Mouse (Mus musculus): ENCODE measurements around the gene 4930524B15Rik. TPM values are rescaled to one million over a fixed set of nuclear protein-coding genes. Genes with fewer than 3 reads are reported as not detected.
"Not testable (repeated sequence)": the region's sequence is repeated elsewhere in the genome, so short reads cannot be mapped to it uniquely, and the experiment has no call there.

The 4930524B15Rik gene
- total RNA-seq (2021) = not detected
- long read RNA-seq, experiment 1 = 0 reads
- long read RNA-seq, experiment 2 = 0 reads

GRCm38 (mm10) chr11:31965256-31966134, at the start of gene 4930524B15Rik:
Gene 4930524B15Rik (plus strand): TSS chr11:31965592.
- intact Hi-C loops (cut with DNase I) = no loop called here
- no peak for DNase-seq (ENCODE audit: low spot score in 2 of 2)

DNA sequence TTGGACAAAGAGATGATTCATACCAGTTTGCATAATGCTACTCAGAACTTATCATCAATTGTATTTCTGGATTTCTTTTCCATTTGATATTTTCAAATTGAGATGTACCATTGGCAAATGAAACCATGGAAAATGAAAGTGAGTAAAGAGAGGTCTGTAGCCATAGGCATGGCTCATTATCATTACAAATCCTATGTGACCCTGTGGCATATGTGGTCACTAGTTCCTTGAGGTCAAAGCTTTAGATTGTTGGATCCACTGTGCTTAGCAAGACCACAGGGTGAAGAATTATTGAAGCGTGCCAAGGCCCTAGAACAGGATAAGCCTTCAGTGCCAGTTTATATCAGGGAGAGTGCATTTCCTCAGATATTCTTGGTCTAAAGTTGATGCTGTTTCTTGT, 47.6 kb upstream of the 4930524B15Rik start:
- DNase-seq (ENCODE audit: low spot score in 2 of 2) = no peak
- intact Hi-C loops (cut with DNase I) = no loop called here

DNA sequence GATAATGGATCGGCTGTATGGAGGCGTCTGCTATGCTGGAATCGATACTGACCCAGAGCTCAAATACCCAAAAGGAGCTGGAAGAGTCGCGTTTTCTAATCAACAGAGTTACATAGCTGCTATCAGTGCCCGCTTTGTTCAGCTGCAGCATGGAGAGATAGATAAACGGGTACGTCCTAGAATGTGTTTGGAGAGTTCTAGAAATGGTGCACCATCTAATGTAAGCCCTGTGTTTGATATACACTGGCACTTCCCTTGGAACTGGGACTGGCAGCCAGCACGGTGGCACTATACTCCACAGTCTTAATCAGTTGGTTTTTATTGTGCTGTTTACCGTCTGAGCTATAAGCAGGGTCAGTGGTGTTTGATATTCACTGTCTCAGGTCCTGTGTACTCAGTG, 35.3 kb upstream of the 4930524B15Rik start:
- DNase-seq (ENCODE audit: low spot score in 2 of 2) = no peak
- intact Hi-C loops (cut with DNase I) = loop anchor here (10.0 kb wide), 1 partner anchor 55 kb away; the partner anchor contains the start of gene Cpeb4

GRCm38 (mm10) chr11:31935652-31936051, 29.7 kb upstream of the 4930524B15Rik start:
- intact Hi-C loops (cut with DNase I) = loop anchor here (10.0 kb wide), 1 partner anchor 61 kb away; the partner anchor contains the start of gene Cpeb4
- no peak for DNase-seq (ENCODE audit: low spot score in 2 of 2)

DNA sequence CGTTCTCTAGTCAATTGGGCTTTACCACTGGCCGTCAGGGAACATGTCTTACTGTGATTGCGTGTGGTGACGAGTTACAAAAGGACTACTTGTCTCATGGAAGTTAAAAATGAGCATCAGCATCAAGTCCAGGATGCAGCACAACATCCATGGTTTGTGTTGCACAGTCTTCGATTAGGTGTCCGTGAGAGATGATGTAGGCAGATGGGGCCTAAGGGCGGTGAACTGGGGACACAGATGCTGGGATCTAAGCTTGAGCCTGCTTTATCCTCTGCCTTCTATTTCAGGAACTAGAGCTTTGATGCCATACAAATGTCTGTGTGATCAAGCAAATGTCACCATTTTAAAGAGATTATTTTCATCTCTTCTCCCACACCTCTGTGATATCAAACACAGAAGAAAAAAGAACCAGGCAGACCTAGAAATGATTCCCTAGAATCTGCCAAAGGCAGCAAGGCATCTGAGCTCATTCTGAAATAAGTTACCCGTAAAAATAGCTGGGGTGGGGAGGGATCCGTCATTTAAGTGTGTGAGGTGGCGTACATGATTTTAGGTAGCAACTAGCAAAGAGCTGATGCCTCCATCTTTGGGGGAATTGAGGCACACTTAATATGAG, 28.4 kb upstream of the 4930524B15Rik start:
- peak in 1 of 2 experiments; percentile 70 for DNase-seq (ENCODE audit: low spot score in 2 of 2)

GRCm38 (mm10) chr11:31940898-31941639, 24.3 kb upstream of the 4930524B15Rik start:
- DNase-seq (ENCODE audit: low spot score in 2 of 2) = peak; percentile 79 to 88
- intact Hi-C loops (cut with DNase I) = loop anchor here (10.0 kb wide), 1 partner anchor 176 kb away; no protein-coding TSS in a partner anchor

More for the DNA sequence above, 28.4 kb upstream of the 4930524B15Rik start:
- intact Hi-C loops (cut with DNase I) = loop anchor here (10.0 kb wide), 1 partner anchor 62 kb away; the partner anchor contains the start of gene Cpeb4

DNA sequence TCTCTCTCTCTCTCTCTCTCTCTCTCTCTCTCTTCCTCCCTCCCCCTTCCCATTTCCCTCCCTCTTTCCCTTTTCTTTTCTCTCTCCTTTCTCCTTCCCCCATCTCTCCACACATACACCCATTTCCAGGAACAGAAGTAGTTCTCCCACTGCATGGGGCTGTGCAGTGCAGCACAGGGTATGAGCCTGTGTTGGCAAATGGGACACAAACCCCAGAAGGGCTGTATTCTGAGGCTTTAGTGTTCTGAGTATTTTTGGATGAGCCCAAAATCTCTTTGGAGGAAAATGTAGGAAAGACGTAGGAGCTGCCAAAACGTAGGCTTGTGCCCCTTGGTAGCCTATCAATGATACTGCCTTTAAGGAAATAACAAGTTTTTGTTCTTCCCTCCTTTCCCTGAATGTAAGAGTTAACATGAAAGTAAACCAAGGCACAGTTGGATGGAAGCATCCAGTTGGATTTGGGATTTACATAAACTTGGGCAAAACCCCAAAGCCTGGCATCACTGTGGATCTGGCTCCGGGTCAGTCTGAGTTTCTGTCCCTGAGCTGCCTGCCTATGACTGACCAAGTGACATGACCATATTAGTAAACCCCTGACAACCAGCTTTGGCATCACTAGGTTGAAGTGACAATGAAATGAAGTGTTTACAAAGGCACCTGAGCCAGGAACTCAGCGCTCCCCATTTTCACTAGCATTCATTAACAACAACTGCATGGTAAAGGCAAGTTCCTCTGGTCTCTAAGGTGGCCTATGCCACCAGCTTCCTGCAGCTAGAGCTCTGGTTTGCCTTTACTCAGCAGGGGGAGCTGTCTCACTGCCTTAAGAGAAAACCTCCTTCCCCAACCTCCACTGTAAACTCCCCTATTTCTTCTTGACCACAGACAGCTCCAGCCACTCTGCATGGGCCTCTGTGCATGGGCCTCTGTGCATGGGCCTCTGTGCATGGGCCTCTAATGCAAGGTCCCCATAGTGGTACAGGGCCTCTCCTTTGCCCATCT, 23.5 kb upstream of the 4930524B15Rik start:
- peak in 1 of 2 experiments; percentile 49 for DNase-seq (ENCODE audit: low spot score in 2 of 2)
- intact Hi-C loops (cut with DNase I) = loop anchor here (10.0 kb wide), 1 partner anchor 177 kb away; no protein-coding TSS in a partner anchor

GRCm38 (mm10) chr11:31945471-31945870, 19.9 kb upstream of the 4930524B15Rik start:
- DNase-seq (ENCODE audit: low spot score in 2 of 2) = no peak
- intact Hi-C loops (cut with DNase I) = loop anchor here (5.0 to 10.0 kb wide), 2 partner anchors 181 to 693 kb away; no protein-coding TSS in a partner anchor

- intact Hi-C loops (cut with DNase I) = loop anchor here (1.0 to 10.0 kb wide), 3 partner anchors 184 to 696 kb away; no protein-coding TSS in a partner anchor
- peak in 1 of 2 experiments; percentile 61 for DNase-seq (ENCODE audit: low spot score in 2 of 2)
Observed at GRCm38 (mm10) chr11:31948462-31949330, 16.7 kb upstream of the 4930524B15Rik start.

- intact Hi-C loops (cut with DNase I) = loop anchor here (1.0 to 10.0 kb wide), 3 partner anchors 185 to 697 kb away; no protein-coding TSS in a partner anchor
- peak; percentile 86 to 91 for DNase-seq (ENCODE audit: low spot score in 2 of 2)
Observed at GRCm38 (mm10) chr11:31949331-31949785, 16.0 kb upstream of the 4930524B15Rik start.

- intact Hi-C loops (cut with DNase I) = no loop called here
- DNase-seq (ENCODE audit: low spot score in 2 of 2) = no peak
Observed at GRCm38 (mm10) chr11:31960071-31960470, 5.3 kb upstream of the 4930524B15Rik start.

DNA sequence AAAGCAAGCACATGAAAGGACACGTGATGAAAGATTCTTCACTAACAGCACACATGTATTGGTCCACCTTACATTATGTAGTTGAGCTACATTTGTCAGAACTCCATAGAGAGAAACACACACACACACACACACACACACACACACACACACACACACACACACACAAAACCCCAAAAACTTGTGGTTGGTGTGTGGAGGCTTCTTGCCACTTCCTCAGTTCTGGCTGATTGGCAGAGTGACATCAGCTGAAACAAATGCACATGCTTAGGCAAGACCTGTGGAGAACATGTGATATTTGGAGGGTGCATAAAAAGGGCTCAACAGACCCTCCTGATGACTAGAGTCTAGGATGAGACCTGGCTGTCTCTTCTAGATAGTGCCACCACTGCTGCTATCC, 1.4 kb upstream of the 4930524B15Rik start:
- intact Hi-C loops (cut with DNase I) = no loop called here
- DNase-seq (ENCODE audit: low spot score in 2 of 2) = no peak

DNA sequence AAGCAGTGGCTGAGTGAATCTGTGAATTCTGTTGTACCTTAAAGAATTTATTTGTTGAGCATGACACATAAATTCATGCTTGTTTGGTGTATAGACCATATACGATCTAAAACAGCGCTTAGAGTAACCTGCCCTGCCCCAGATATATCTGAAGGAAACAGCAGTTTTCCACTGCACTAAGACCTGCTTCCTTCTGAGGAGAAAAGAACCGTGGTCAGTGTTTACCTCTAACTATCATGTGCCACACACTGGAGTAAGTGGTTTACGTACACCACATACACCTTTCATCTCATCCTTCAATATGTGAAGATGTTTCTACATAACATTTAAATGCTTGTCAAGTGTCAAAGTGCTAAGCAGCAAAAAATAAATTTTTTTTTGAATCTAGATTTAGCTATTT, 8.7 kb downstream of the 4930524B15Rik start:
- intact Hi-C loops (cut with DNase I) = no loop called here
- no peak for DNase-seq (ENCODE audit: low spot score in 2 of 2)

- intact Hi-C loops (cut with DNase I) = no loop called here
- DNase-seq (ENCODE audit: low spot score in 2 of 2) = no peak
Observed at GRCm38 (mm10) chr11:31974826-31975225, 9.4 kb downstream of the 4930524B15Rik start.

- DNase-seq (ENCODE audit: low spot score in 2 of 2) = no peak
Observed at GRCm38 (mm10) chr11:31975678-31976077, 10.3 kb downstream of the 4930524B15Rik start.

DNA sequence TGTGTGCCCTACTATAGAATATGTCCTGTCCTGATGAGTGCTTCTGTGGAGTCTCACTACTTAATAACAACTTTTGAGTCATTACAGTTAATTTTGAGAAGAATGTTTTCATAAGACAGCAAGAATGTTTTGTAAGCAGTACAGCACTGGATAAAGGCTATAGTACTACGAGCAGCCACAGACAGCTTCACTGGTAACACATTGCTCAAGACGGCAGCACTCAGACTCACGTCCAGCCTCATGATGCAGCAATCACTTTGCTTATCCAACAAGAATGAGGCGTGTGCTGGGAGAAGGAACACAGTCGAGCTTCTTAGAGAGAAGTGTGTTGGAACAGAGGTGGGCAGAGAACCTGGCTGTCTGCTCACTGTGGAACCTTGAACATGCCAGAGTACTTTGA, 10.7 kb downstream of the 4930524B15Rik start:
- intact Hi-C loops (cut with DNase I) = no loop called here
- no peak for DNase-seq (ENCODE audit: low spot score in 2 of 2)

More at GRCm38 (mm10) chr11:31975678-31976077, 10.3 kb downstream of the 4930524B15Rik start:
- intact Hi-C loops (cut with DNase I) = no loop called here

DNA sequence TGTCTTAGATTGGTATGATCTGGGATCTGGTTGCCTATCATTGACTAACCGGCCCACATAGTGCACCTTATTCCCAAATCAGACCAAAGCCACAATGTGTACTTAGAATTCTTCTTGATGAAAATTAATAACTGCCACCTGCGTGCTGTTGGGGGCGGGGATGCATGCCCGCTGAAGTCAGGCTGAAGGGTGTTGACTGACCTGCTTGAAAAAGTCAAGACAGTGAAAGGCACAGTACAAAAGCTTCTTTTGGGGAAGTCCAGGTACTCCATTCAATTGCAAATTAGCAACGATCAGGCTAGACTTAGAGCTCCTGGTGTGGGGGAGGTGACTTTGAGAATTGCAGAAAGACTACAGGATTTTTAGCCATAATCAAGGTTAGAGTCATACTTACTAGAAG, 14.7 kb downstream of the 4930524B15Rik start:
- intact Hi-C loops (cut with DNase I); DNase-seq (ENCODE audit: low spot score in 2 of 2): not testable (repeated sequence)
